Mouse (Mus musculus) intestine, embryonic 16.5 days (tissue): ENCODE results near the gene Shtn1. TPM values are rescaled to one million over a fixed set of nuclear protein-coding genes. Genes with fewer than 3 reads are reported as not detected.

ENCODE experiments used
- ATAC-seq: fragments of 200-750 bp; cut with Nextera tagmentation; 2 replicates; pipeline ENCODE4 v1.8.0; 2017; ENCODE audit warnings: moderate TSS enrichment, moderate library complexity
- H3K27ac ChIP-seq: fragments of 300-500 bp; sonication (generic); 2 replicates; pipeline ENCODE4 v1.5.1; 2014; ENCODE audit warnings: mild to moderate bottlenecking, low read length
- H3K27me3 ChIP-seq: fragments of 300-500 bp; sonication (generic); replicated peaks from 2 replicates; pipeline ENCODE4 v1.6.1; 2014; ENCODE audit warnings: low read length, control low read depth, mixed read lengths; ENCODE audit not compliant: control insufficient read depth, insufficient read depth
- H3K36me3 ChIP-seq: fragments of 300-500 bp; sonication (generic); 2 replicates; pipeline ENCODE4 v1.6.1; 2014; ENCODE audit warnings: low read length, control low read depth; ENCODE audit not compliant: control insufficient read depth, insufficient read depth
- H3K4me1 ChIP-seq: fragments of 300-500 bp; sonication (generic); 2 replicates; pipeline ENCODE4 v1.6.1; 2014; ENCODE audit warnings: low read length, control low read depth, mixed read lengths; ENCODE audit not compliant: control insufficient read depth, insufficient read depth
- H3K4me2 ChIP-seq: fragments of 300-500 bp; sonication (generic); 2 replicates; pipeline ENCODE4 v1.6.1; 2014; ENCODE audit warnings: low read depth, low read length, control low read depth
- H3K4me3 ChIP-seq: fragments of 300-500 bp; sonication (generic); 2 replicates; pipeline ENCODE4 v1.5.1; 2014; ENCODE audit warnings: mild to moderate bottlenecking, low read length
- H3K9ac ChIP-seq: fragments of 300-500 bp; sonication (generic); 2 replicates; pipeline ENCODE4 v1.6.1; 2014; ENCODE audit warnings: low read depth, low read length
- H3K9me3 ChIP-seq: fragments of 300-500 bp; sonication (generic); 2 replicates; pipeline ENCODE4 v1.6.1; 2016; ENCODE audit warnings: low read length, control low read depth; ENCODE audit not compliant: control insufficient read depth
- WGBS: fragments of 180-500 bp; shearing (Covaris S2); extraction: QIAGEN DNeasy Blood & Tissue Kit; methylation state at CpG from one replicate; pipeline ENCODE4 v1.1.7; 2014; 5-methylcytosine and 5-hydroxymethylcytosine counted together
- polyA plus RNA-seq: library from polyadenylated mRNA; unstranded; fragments of >200 nt; fragmentation: Nextera tagmentation; extraction: Ambion mirVana; gene quantifications from 2 replicates; pipeline ENCODE4 v1.2.1, GENCODE M21; 2015

Shtn1 gene
- polyA plus RNA-seq, 1 experiment from 2014 or later, result 15.1 TPM

DNA sequence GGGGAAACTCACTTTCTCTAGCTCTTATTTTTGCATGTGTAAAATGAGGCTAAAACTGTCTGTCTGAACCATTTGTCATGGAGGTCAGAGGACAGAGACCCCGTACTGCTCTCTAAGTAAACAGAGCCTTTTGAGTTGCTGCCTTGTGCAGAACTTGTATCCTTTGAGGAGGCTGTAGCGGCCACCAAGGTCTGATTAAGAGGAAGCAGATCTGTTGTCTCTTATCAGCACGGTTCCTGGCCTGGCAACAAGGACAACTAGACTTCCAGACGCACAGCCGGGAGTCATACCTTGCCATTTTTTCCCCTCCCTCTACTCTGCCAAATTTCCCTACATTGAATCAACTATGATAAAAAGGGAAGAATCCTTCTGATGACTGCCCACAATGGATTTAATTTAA lies 18.5 kb downstream of the Shtn1 start:
- Histone ChIP-seq H3K9ac (no peak overlapping the region), H3K4me2 (no peak overlapping the region), H3K27me3 (no peaks in the 10 kb centered on the region), H3K4me3 (no peak overlapping the region), H3K9me3 (no peaks in the 10 kb centered on the region), H3K36me3 (no peaks in the 10 kb centered on the region), H3K27ac (no peak overlapping the region), H3K4me1 (no peaks in the 10 kb centered on the region)
- 31% methylated on average over 5 of the region's 5 CpGs for WGBS
- ATAC-seq, result no peak

DNA sequence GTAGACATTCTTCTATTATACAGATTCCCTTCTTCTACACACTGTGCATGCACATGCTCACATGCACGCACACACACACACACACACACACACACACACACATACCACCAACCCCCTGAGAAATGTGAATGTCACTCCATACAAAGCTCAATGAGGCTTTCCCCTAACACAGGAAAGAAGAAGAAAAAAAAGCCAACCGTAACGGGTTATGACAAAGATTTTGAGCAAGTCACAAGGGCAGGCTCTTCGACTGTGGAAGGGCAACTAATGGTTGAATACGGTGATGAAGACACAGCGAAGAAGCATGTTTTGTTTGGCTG lies 21.3 kb downstream of the Shtn1 start:
- H3K9me3 ChIP-seq, result no peaks in the 10 kb centered on the region
- 79% methylated on average over 6 of the region's 6 CpGs for WGBS
- no peaks in the 10 kb centered on the region for H3K36me3 ChIP-seq
- no peaks in the 10 kb centered on the region for H3K4me1 ChIP-seq
- H3K9ac ChIP-seq, result no peak overlapping the region
- H3K4me2 ChIP-seq, result no peak overlapping the region
- no peak overlapping the region for H3K27ac ChIP-seq
- H3K4me3 ChIP-seq, result no peak overlapping the region
- ATAC-seq, result no peak
- no peaks in the 10 kb centered on the region for H3K27me3 ChIP-seq

DNA sequence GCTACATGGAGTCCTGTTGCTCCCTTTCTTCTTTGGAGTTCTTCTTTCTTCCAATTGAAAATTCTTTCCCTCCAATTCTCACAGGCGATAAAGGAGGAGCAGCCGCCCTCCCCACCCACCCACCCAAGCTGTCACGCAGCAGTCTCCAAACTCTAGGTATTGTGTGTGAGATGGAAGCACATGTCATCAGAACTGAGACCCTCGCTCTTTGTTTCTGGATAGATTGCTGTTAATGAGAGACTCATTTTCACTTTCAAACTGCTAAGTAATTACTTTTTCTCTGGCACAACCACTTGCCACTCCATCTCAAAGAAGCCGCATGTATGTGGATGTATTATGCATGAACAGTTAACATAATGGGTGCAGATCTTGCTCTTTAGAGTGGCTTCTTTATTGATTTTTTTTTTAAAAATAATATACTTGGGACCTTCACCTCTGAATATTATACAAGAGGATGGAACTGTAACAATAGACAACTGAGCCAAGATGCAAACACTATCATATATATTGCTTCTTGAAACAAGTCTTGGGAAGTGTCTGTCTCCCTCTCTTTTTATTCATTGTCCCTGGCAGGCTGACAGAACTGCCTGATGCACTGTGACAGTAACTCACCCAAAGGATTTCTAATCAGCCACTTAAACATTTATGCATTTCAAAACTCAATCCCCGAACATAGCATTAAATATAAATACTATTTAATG lies 21.8 kb downstream of the Shtn1 start:
- no peaks in the 10 kb centered on the region for H3K36me3 ChIP-seq
- no peaks in the 10 kb centered on the region for H3K9me3 ChIP-seq
- WGBS, result 87% methylated on average over 6 of the region's 6 CpGs
- no peaks in the 10 kb centered on the region for H3K4me1 ChIP-seq
- no peaks in the 10 kb centered on the region for H3K27me3 ChIP-seq
- no peak overlapping the region for H3K4me3 ChIP-seq
- no peak overlapping the region for H3K4me2 ChIP-seq
- no peak for ATAC-seq
- no peak overlapping the region for H3K9ac ChIP-seq
- no peak overlapping the region for H3K27ac ChIP-seq

DNA sequence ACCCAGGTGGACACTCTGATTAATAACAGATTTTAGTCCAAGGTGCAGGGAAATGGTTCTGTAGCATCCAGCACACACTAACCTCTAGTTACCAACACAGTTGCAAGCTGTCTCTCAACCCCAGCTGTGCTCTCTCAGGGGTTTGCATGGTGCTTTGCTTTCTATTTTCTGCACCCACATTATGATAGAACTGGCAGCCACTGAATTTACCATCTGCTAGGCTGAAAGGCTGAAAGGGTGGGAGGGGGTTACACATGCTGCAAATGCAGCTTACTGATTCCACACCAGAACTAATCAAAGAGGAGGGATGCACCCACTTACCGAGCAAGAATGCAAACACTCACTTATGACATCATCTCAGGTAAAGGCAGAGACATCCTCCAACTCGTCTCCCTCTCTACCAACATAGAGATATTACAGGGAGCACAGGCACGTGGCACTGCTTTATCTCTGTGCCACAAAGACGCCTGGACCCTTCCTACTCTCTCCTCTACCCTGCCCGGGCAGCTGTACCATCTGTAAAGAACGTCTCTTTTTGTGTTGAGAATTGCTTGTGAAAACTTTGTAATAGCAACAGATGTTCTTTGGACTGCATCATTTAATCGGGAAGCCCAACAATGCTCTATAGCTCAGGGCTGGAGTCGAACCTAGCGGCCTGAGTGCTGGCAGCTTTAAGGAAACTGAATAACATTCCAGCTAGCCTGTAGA lies 23.0 kb downstream of the Shtn1 start:
- Histone ChIP-seq H3K9ac (no peak overlapping the region), H3K9me3 (no peaks in the 10 kb centered on the region), H3K27me3 (no peaks in the 10 kb centered on the region), H3K4me2 (no peak overlapping the region), H3K4me3 (no peak overlapping the region), H3K36me3 (no peaks in the 10 kb centered on the region), H3K4me1 (no peaks in the 10 kb centered on the region), H3K27ac (no peak overlapping the region)
- 73% methylated on average over 9 of the region's 9 CpGs for WGBS
- no peak for ATAC-seq

DNA sequence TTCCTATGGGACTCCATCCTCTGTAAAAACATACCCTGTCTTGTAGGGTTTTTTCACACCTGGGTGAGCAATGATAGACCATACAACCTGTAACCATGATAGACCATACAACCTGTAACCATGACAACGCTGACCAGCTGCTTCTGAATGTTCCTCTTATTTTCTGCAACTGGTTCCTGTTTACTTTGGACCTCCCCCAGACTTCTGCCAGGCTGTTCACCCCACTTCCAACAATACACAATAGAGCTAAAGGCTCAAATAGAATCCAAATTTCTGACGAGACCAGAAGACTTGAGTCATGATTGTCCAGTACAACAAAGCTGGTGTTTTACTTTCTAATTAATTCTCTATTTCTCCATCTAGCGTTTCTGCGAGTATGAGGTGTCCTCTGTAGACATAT lies 23.8 kb downstream of the Shtn1 start:
- no peak for ATAC-seq
- H3K9me3 ChIP-seq, result no peaks in the 10 kb centered on the region
- 75% methylated on average over 4 of the region's 4 CpGs for WGBS

DNA sequence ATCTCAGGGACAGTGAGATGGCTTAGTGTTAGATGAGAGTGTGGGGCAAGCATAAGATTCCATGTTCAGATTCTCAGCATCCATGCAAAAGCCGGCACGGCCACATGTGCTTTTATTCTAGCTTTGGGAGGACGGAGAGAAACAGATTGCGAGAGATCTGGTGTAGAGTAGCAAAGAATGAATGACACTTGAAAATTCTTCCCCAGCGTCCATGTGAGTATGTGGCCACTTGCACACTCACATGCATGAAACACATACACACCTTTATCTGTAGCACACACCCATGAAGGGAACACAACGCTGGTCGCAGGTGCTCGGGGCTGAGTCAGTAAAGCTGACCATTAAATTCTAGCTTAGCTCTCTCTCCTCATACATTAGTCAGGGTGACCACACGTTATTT lies 24.3 kb downstream of the Shtn1 start:
- no peaks in the 10 kb centered on the region for H3K36me3 ChIP-seq
- 92% methylated on average over 9 of the region's 9 CpGs for WGBS
- no peaks in the 10 kb centered on the region for H3K27me3 ChIP-seq
- H3K4me1 ChIP-seq, result no peaks in the 10 kb centered on the region
- no peak overlapping the region for H3K4me2 ChIP-seq
- ATAC-seq, result no peak
- H3K9ac ChIP-seq, result no peak overlapping the region
- no peak overlapping the region for H3K4me3 ChIP-seq
- no peaks in the 10 kb centered on the region for H3K9me3 ChIP-seq
- H3K27ac ChIP-seq, result no peak overlapping the region

More for the DNA sequence above, 23.8 kb downstream of the Shtn1 start:
- Histone ChIP-seq H3K27me3 (no peaks in the 10 kb centered on the region), H3K27ac (no peak overlapping the region), H3K4me2 (no peak overlapping the region), H3K4me1 (no peaks in the 10 kb centered on the region), H3K36me3 (no peaks in the 10 kb centered on the region), H3K4me3 (no peak overlapping the region), H3K9ac (no peak overlapping the region)

DNA sequence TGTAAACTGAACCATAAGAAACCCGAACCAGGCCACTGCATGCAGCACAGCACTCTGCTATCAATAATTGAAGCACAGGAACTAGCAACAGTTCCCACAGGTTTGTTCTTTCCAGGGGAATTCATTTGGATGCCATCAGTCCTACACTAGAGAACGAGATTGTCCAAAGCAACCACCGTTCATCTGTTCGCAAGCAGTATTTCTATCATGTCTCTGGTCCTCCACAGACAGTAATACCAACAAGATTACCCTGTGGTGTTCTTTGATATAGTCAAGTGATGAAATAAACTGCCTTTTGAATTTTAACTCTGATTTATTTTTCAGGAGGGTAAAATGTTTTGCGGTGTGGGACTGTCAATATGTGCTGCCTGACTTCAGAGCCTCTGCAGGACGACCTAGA lies 27.0 kb downstream of the Shtn1 start:
- H3K4me2 ChIP-seq, result no peak overlapping the region

DNA sequence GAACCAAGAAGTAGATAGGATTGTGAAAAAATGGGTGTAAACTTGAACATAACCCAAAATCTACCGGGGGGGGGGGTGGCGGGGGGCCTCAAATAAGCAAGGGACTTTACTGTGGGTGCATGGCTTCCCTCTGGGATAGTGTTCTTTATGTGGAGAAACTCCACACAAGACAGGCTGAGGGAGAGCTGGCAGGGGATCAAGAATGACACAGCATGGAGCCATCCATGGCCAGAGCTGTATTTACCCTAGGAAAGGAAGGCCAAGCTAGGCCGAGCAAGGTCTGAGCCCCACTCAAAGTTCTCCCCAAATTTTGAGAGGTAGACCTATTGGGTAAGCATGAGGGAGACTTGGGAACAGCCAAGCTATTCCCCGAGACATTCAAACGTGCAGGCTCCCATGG lies 28.4 kb downstream of the Shtn1 start:
- no peak for ATAC-seq
- no peak overlapping the region for H3K27ac ChIP-seq
- H3K4me1 ChIP-seq, result no peaks in the 10 kb centered on the region
- WGBS, result 85% methylated on average over 5 of the region's 5 CpGs
- no peak overlapping the region for H3K4me3 ChIP-seq
- H3K9ac ChIP-seq, result no peak overlapping the region
- H3K27me3 ChIP-seq, result no peaks in the 10 kb centered on the region
- no peaks in the 10 kb centered on the region for H3K36me3 ChIP-seq
- no peak overlapping the region for H3K4me2 ChIP-seq
- H3K9me3 ChIP-seq, result no peaks in the 10 kb centered on the region

More for the DNA sequence above, 27.0 kb downstream of the Shtn1 start:
- Histone ChIP-seq H3K36me3 (no peaks in the 10 kb centered on the region), H3K9ac (no peak overlapping the region), H3K27ac (no peak overlapping the region), H3K9me3 (no peaks in the 10 kb centered on the region), H3K4me1 (no peaks in the 10 kb centered on the region), H3K27me3 (no peaks in the 10 kb centered on the region), H3K4me3 (no peak overlapping the region)
- ATAC-seq, result no peak
- 88% methylated on average over 6 of the region's 6 CpGs for WGBS

DNA sequence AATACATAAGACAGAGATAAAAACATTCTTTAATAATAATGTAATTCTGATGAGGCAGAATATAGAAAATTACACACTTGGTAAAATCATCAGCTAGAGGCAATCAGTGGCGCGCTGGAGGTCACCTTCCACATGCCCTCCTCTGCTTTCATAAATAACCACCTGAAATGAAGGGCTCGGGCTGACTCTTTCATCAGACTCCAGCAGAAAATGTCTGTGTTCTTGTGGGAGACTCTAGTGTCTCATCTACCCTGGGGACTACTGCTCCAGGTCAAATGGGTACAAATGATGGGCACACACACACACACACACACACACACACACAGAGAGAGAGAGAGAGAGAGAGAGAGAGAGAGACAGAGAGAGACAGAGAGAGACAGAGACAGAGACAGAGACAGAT lies 34.8 kb downstream of the Shtn1 start:
- no peak overlapping the region for H3K27ac ChIP-seq
- H3K36me3 ChIP-seq, result no peaks in the 10 kb centered on the region
- H3K9ac ChIP-seq, result no peak overlapping the region
- WGBS, result 90% methylated on average over 3 of the region's 3 CpGs
- H3K4me2 ChIP-seq, result no peak overlapping the region
- no peaks in the 10 kb centered on the region for H3K9me3 ChIP-seq
- no peak for ATAC-seq
- no peaks in the 10 kb centered on the region for H3K27me3 ChIP-seq
- H3K4me3 ChIP-seq, result no peak overlapping the region
- no peaks in the 10 kb centered on the region for H3K4me1 ChIP-seq

DNA sequence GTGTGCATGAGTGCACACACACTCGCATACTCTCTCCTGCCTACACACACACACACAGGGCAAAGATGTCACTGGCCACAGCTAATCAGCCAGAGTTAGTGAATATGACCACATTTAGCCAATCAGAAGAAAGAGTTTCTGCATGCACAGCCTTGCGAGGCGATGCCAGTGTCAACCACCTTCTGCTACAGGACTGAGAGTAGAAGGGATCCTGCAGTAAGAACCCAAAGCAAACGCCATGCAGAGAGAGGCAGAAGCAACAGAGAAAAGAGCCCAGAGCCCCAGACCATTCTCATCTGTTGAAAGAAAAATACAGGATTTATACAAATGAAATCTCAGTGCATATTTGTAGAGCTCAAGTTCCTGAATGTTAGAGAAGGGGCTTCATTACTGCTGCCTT lies 37.1 kb downstream of the Shtn1 start:
- Histone ChIP-seq H3K4me2 (no peak overlapping the region), H3K9me3 (no peaks in the 10 kb centered on the region), H3K27me3 (no peaks in the 10 kb centered on the region), H3K4me3 (no peak overlapping the region), H3K27ac (no peak overlapping the region), H3K4me1 (no peaks in the 10 kb centered on the region), H3K36me3 (no peaks in the 10 kb centered on the region), H3K9ac (no peak overlapping the region)
- WGBS, result 74% methylated on average over 4 of the region's 4 CpGs
- ATAC-seq, result no peak
